ENCODE assay signal across 8 mouse cellular contexts in genomic region chrX:12155842-12156291, GRCm38 (mm10). TPM values are rescaled to one million over a fixed set of nuclear protein-coding genes. Genes with fewer than 3 reads are reported as not detected.
DNase-seq lines count a peak whose midpoint lies in the region; ATAC-seq and TF ChIP-seq lines count a peak whose summit lies in the region.

No protein-coding gene starts in this region.

- TF ChIP-seq RAD21 in MEL (IDR thresholded peaks at IDR 0.05; ENCODE audit: low read depth, low read length), result no peak

- 0 out of 2 replicates have a peak, but pooled peaks cover 3% of the 10 kb centered on the region for H3K4me1 ChIP-seq in cerebellum, adult 2 months (ENCODE audit: control insufficient read depth, insufficient read depth, low read length)
- H3K4me1 ChIP-seq in MEL (ENCODE audit: control insufficient read depth in 1 of 2, insufficient read depth in 2 of 2, low read length in 2 of 2), result peaks cover 0 to 13% of the 10 kb centered on the region in 2 experiments; a peak in 2 of 4 replicates
- H3K4me1 ChIP-seq in forebrain, embryonic 15.5 days, result peaks cover 47% of the 10 kb centered on the region
- peaks cover 34% of the 10 kb centered on the region for H3K4me1 ChIP-seq in hindbrain, embryonic 12.5 days
- peaks cover 0 to 8% of the 10 kb centered on the region in 2 experiments; a peak in 2 of 4 replicates for H3K4me1 ChIP-seq in liver, embryonic 14.5 days (replicated peaks; ENCODE audit: control insufficient read depth in 2 of 2, insufficient read depth in 2 of 2, low read length in 1 of 2)
- H3K4me1 ChIP-seq in neural tube, embryonic 11.5 days (ENCODE audit: control insufficient read depth, insufficient read depth, low read length), result peaks cover 9% of the 10 kb centered on the region; the same call in 1 of the 2 replicates

- no peaks in the 10 kb centered on the region for H3K36me3 ChIP-seq in MEL (ENCODE audit: control insufficient read depth in 1 of 2, insufficient read depth in 2 of 2, low read length in 2 of 2)
- no peaks in the 10 kb centered on the region for H3K36me3 ChIP-seq in forebrain, embryonic 15.5 days
- no peaks in the 10 kb centered on the region for H3K36me3 ChIP-seq in hindbrain, embryonic 12.5 days
- H3K36me3 ChIP-seq in liver, embryonic 14.5 days (replicated peaks; ENCODE audit: control insufficient read depth, insufficient read depth, low read depth), result no peaks in the 10 kb centered on the region
- no peaks in the 10 kb centered on the region for H3K36me3 ChIP-seq in neural tube, embryonic 11.5 days (ENCODE audit: control insufficient read depth, insufficient read depth, low read length)

- no peaks in the 10 kb centered on the region; the same call in 1 of the 2 replicates for H3K27me3 ChIP-seq in cerebellum, adult 2 months (ENCODE audit: control insufficient read depth, insufficient read depth, low read length)
- no peaks in the 10 kb centered on the region for H3K27me3 ChIP-seq in MEL (ENCODE audit: control insufficient read depth in 1 of 2, insufficient read depth in 2 of 2, low read length in 2 of 2)
- H3K27me3 ChIP-seq in forebrain, embryonic 15.5 days, result peaks cover 30% of the 10 kb centered on the region
- peaks cover 94% of the 10 kb centered on the region for H3K27me3 ChIP-seq in hindbrain, embryonic 12.5 days
- H3K27me3 ChIP-seq in liver, embryonic 14.5 days (ENCODE audit: control insufficient read depth, insufficient read depth, low read length), result peaks cover 95% of the 10 kb centered on the region
- peaks cover 64% of the 10 kb centered on the region for H3K27me3 ChIP-seq in neural tube, embryonic 11.5 days (ENCODE audit: control insufficient read depth, insufficient read depth, low read length)

- no peaks in the 10 kb centered on the region for H3K79me2 ChIP-seq in MEL (ENCODE audit: control insufficient read depth, insufficient read depth, low read length, poor library complexity)

- TF ChIP-seq CTCF in cerebellum, adult 2 months (IDR thresholded peaks at IDR 0.05; ENCODE audit: borderline replicate concordance, insufficient read depth, low read depth, low read length), result no peak
- no peak; a peak in 1 of 6 replicates for TF ChIP-seq CTCF in MEL (IDR thresholded peaks at IDR 0.05 in 2 of 3, conservative IDR thresholded peaks at IDR 0.05 in 1 of 3; ENCODE audit: control insufficient read depth in 1 of 3, insufficient read depth in 1 of 3, low read depth in 2 of 3, low read length in 3 of 3, poor library complexity in 1 of 3, severe bottlenecking in 1 of 3)
- TF ChIP-seq CTCF in liver, embryonic 14.5 days (IDR thresholded peaks at IDR 0.05; ENCODE audit: low read depth), result no peak

- H3K4me3 ChIP-seq in cerebellum, adult 2 months (replicated peaks; ENCODE audit: insufficient read depth, low read depth, low read length), result peak overlapping the region; percentile 24
- H3K4me3 ChIP-seq in MEL (ENCODE audit: control insufficient read depth in 1 of 2, insufficient read depth in 1 of 2, low read depth in 2 of 2, low read length in 2 of 2), result peak overlapping the region; percentile 50 to 55
- peak overlapping the region; percentile 33 for H3K4me3 ChIP-seq in forebrain, embryonic 15.5 days
- H3K4me3 ChIP-seq in hindbrain, embryonic 12.5 days, result peak overlapping the region; percentile 17
- H3K4me3 ChIP-seq in liver, embryonic 14.5 days (ENCODE audit: insufficient read depth in 1 of 2, low read depth in 2 of 2, low read length in 2 of 2), result 0 out of 4 replicates have a peak overlapping the region, but pooled peaks of 1 of the 2 experiments have one; percentile 10
- no peak overlapping the region for H3K4me3 ChIP-seq in neural tube, embryonic 11.5 days (ENCODE audit: low read depth, low read length)

- ATAC-seq in forebrain, embryonic 15.5 days (replicated peaks), result no peak
- ATAC-seq in hindbrain, embryonic 12.5 days (ENCODE audit: low FRiP score), result no peak
- no peak for ATAC-seq in liver, embryonic 14.5 days (ENCODE audit: insufficient read depth)
- ATAC-seq in neural tube, embryonic 11.5 days (ENCODE audit: insufficient read depth, low FRiP score, low TSS enrichment), result no peak

- peak overlapping the region; percentile 74 for H3K9ac ChIP-seq in MEL (ENCODE audit: control insufficient read depth, low read depth, low read length, poor library complexity, severe bottlenecking)
- H3K9ac ChIP-seq in forebrain, embryonic 15.5 days (replicated peaks), result peak overlapping the region; percentile 24; the same call in 1 of the 2 replicates
- H3K9ac ChIP-seq in hindbrain, embryonic 12.5 days, result no peak overlapping the region
- no peak overlapping the region for H3K9ac ChIP-seq in liver, embryonic 14.5 days (replicated peaks)
- H3K9ac ChIP-seq in neural tube, embryonic 11.5 days (ENCODE audit: low read length), result peak overlapping the region; percentile 6; the same call in 1 of the 2 replicates

- H3K27ac ChIP-seq in cerebellum, adult 2 months (ENCODE audit: insufficient read depth, low read length), result no peak overlapping the region
- H3K27ac ChIP-seq in MEL (ENCODE audit: control insufficient read depth, low read depth, low read length), result peak overlapping the region; percentile 52; the same call in 1 of the 2 replicates
- no peak overlapping the region for H3K27ac ChIP-seq in forebrain, embryonic 15.5 days (replicated peaks)
- no peak overlapping the region for H3K27ac ChIP-seq in hindbrain, embryonic 12.5 days
- no peak overlapping the region for H3K27ac ChIP-seq in liver, embryonic 14.5 days
- no peak overlapping the region for H3K27ac ChIP-seq in neural tube, embryonic 11.5 days (ENCODE audit: low read depth, low read length)

- 10% methylated on average over 28 of the region's 30 CpGs for WGBS in cerebellum, adult 2 months
- 7% methylated on average over 30 of the region's 30 CpGs for WGBS in forebrain, embryonic 15.5 days
- WGBS in hindbrain, embryonic 12.5 days, result 6% methylated on average over 30 of the region's 30 CpGs
- WGBS in liver, embryonic 14.5 days (ENCODE audit: insufficient replicate concordance), result 2% methylated on average over 28 of the region's 30 CpGs
- WGBS in neural tube, embryonic 11.5 days, result 6% methylated on average over 19 of the region's 30 CpGs

- H3K4me2 ChIP-seq in forebrain, embryonic 15.5 days (replicated peaks), result peak overlapping the region; percentile 49
- peak overlapping the region; percentile 47 for H3K4me2 ChIP-seq in hindbrain, embryonic 12.5 days (replicated peaks)
- peak overlapping the region; percentile 37 for H3K4me2 ChIP-seq in liver, embryonic 14.5 days (ENCODE audit: low read depth)
- peak overlapping the region; percentile 36 for H3K4me2 ChIP-seq in neural tube, embryonic 11.5 days (ENCODE audit: low read depth)

- peak; percentile 59 to 79 for TF ChIP-seq EP300 in MEL (IDR thresholded peaks at IDR 0.05; ENCODE audit: low read depth in 1 of 2, low read length in 2 of 2)
- TF ChIP-seq EP300 in liver, embryonic 14.5 days (IDR thresholded peaks at IDR 0.05; ENCODE audit: low read depth), result no peak

- no peak for TF ChIP-seq POLR2A in cerebellum, adult 2 months (IDR thresholded peaks at IDR 0.05; ENCODE audit: borderline replicate concordance, insufficient read depth, low read length)
- TF ChIP-seq POLR2A in MEL (IDR thresholded peaks at IDR 0.05; ENCODE audit: control insufficient read depth in 1 of 2, insufficient read depth in 1 of 2, low read depth in 1 of 2, low read length in 2 of 2, poor library complexity in 1 of 2), result no peak; a peak in 1 of 4 replicates

- no peaks in the 10 kb centered on the region for H3K9me3 ChIP-seq in MEL (replicated peaks; ENCODE audit: insufficient read depth, low read length)
- no peaks in the 10 kb centered on the region for H3K9me3 ChIP-seq in forebrain, embryonic 15.5 days
- H3K9me3 ChIP-seq in hindbrain, embryonic 12.5 days (replicated peaks), result no peaks in the 10 kb centered on the region
- no peaks in the 10 kb centered on the region for H3K9me3 ChIP-seq in liver, embryonic 14.5 days (ENCODE audit: control insufficient read depth, low read length)
- no peaks in the 10 kb centered on the region for H3K9me3 ChIP-seq in neural tube, embryonic 11.5 days (ENCODE audit: control insufficient read depth, low read length)

- DNase-seq in cerebellum, adult 2 months, result peak in 1 of 2 experiments; percentile 30
- no peak for DNase-seq in cerebellum, postnatal 4 days (ENCODE audit: low spot score in 2 of 2)
- DNase-seq in MEL (ENCODE audit: low read depth, low spot score), result peak; percentile 87
- no peak for DNase-seq in liver, embryonic 14.5 days (ENCODE audit: low read depth in 3 of 3, low spot score in 3 of 3)
- peak; percentile 40 for DNase-seq in neural tube, embryonic 11.5 days (ENCODE audit: low spot score)
- no peak for DNase-seq in spleen, adult 12 weeks (ENCODE audit: low spot score)

TF ChIP-seq in MEL, 35 proteins besides CTCF, POLR2A, EP300 and RAD21 (continues in another document):
- peak; percentile 56; the same call in 1 of the 2 replicates for TF ChIP-seq BHLHE40 (IDR thresholded peaks at IDR 0.05; ENCODE audit: borderline replicate concordance, low read depth, low read length)
- TF ChIP-seq JUND (IDR thresholded peaks at IDR 0.05; ENCODE audit: low read depth, low read length), result no peak
- TF ChIP-seq CHD1 (IDR thresholded peaks at IDR 0.05; ENCODE audit: low read depth, low read length), result 0 out of 2 replicates have a peak, but pooled peaks have one; percentile 26
- no peak for TF ChIP-seq ZMIZ1 (IDR thresholded peaks at IDR 0.05; ENCODE audit: low read depth, low read length)
- peak; percentile 51; the same call in 1 of the 2 replicates for TF ChIP-seq GATA1 (IDR thresholded peaks at IDR 0.05; ENCODE audit: low read depth, low read length)
- 0 out of 2 replicates have a peak, but pooled peaks have one; percentile 18 for TF ChIP-seq MAX (IDR thresholded peaks at IDR 0.05; ENCODE audit: low read length)
- TF ChIP-seq NELFE (IDR thresholded peaks at IDR 0.05; ENCODE audit: low read depth, low read length), result peak; percentile 24; the same call in 1 of the 2 replicates
- TF ChIP-seq UBTF (IDR thresholded peaks at IDR 0.05; ENCODE audit: borderline replicate concordance, insufficient read depth, low read depth, low read length), result 0 out of 2 replicates have a peak, but pooled peaks have one; percentile 37
- peak; percentile 62; the same call in 1 of the 2 replicates for TF ChIP-seq MAZ (IDR thresholded peaks at IDR 0.05; ENCODE audit: low read depth, low read length)
- 0 out of 2 replicates have a peak, but pooled peaks have one; percentile 3 for TF ChIP-seq HCFC1 (IDR thresholded peaks at IDR 0.05; ENCODE audit: low read depth, low read length)

RNA-seq across cellular contexts. Expression of gene Bcor, which starts 4.3 kb away (rescaled TPM):
- 12.2 and 12.9 TPM in 2 replicates for polyA plus RNA-seq in cerebellum, adult 2 months (2012; rRNA removed)
- 61.6 and 72.2 TPM in 2 replicates for total RNA-seq in MEL (2012; rRNA removed)
- polyA plus RNA-seq in MEL (2012; ENCODE audit: insufficient read depth in 1 of 2, insufficient read length in 2 of 2, low read depth in 1 of 2, low replicate concordance in 2 of 2, missing spikeins in 1 of 2), result 10 to 100 TPM; 44.6 to 88.7 TPM
- 18.6 and 18.8 TPM in 2 replicates for polyA plus RNA-seq in forebrain, embryonic 15.5 days (2015; fragmentation: Nextera tagmentation; extraction: Ambion mirVana)
- 23.7 and 26.9 TPM in 2 replicates for polyA plus RNA-seq in hindbrain, embryonic 12.5 days (2016; fragmentation: Nextera tagmentation; extraction: Ambion mirVana)
- 3.5 and 4.6 TPM in 2 replicates for polyA plus RNA-seq in liver, embryonic 14.5 days (2012; rRNA removed)
- 4.7 TPM in 2 replicates for polyA plus RNA-seq in liver, embryonic 14.5 days (2014; fragmentation: Nextera tagmentation; extraction: Ambion mirVana)
- 21.0 and 26.7 TPM in 2 replicates for polyA plus RNA-seq in neural tube, embryonic 11.5 days (2014; fragmentation: Nextera tagmentation; extraction: Ambion mirVana)

Comparison
In these comparisons a context has a peak if more than half of its experiments do, and no peak if none do; other contexts are left out.
1. DNase-seq: peak in MEL (single experiment) and neural tube, embryonic 11.5 days (single experiment); none in cerebellum, postnatal 4 days (0 of 2), liver, embryonic 14.5 days (0 of 3) and spleen, adult 12 weeks (single experiment).
2. H3K9ac ChIP-seq: peak in MEL (single experiment), forebrain, embryonic 15.5 days (single experiment) and neural tube, embryonic 11.5 days (single experiment); none in hindbrain, embryonic 12.5 days (single experiment) and liver, embryonic 14.5 days (single experiment).
3. Peak in every context shown above with its lines, with median percentiles within 50 percentile points of each other: H3K4me2 ChIP-seq.